Mouse (Mus musculus) lung, embryonic 14.5 days (tissue): Measurements from ENCODE around the gene Gm20388. TPM values are rescaled to one million over a fixed set of nuclear protein-coding genes. Genes with fewer than 3 reads are reported as not detected.

Experiments used
- ATAC-seq: fragments of 200-750 bp; cut with Nextera tagmentation; 2 replicates; pipeline ENCODE4 v1.8.0; 2017; ENCODE audit warnings: mild to moderate bottlenecking, moderate TSS enrichment, moderate library complexity; ENCODE audit not compliant: insufficient read depth
- DNase-seq: peaks from one replicate; pipeline ENCODE4 v3.0.0-alpha.2; 2015
- H3K27ac ChIP-seq: fragments of 300-500 bp; sonication (generic); 2 replicates; pipeline ENCODE4 v1.5.1; 2014; ENCODE audit warnings: low read depth, mild to moderate bottlenecking, moderate library complexity
- H3K27me3 ChIP-seq: fragments of 300-500 bp; sonication (generic); 2 replicates; pipeline ENCODE4 v1.6.1; 2014; ENCODE audit warnings: low read length, control low read depth; ENCODE audit not compliant: insufficient read depth
- H3K36me3 ChIP-seq: fragments of 300-500 bp; sonication (generic); 2 replicates; pipeline ENCODE4 v1.6.1; 2014; ENCODE audit warnings: control low read depth; ENCODE audit not compliant: insufficient read depth
- H3K4me1 ChIP-seq: fragments of 300-500 bp; sonication (generic); 2 replicates; pipeline ENCODE4 v1.6.1; 2014; ENCODE audit warnings: antibody characterized with exemption, control low read depth; ENCODE audit not compliant: insufficient read depth
- H3K4me2 ChIP-seq: fragments of 300-500 bp; sonication (generic); 2 replicates; pipeline ENCODE4 v1.6.1; 2014; ENCODE audit warnings: mild to moderate bottlenecking
- H3K4me3 ChIP-seq: fragments of 300-500 bp; sonication (generic); 2 replicates; pipeline ENCODE4 v1.5.1; 2014; ENCODE audit warnings: low read depth, low read length
- H3K9ac ChIP-seq: fragments of 300-500 bp; sonication (generic); 2 replicates; pipeline ENCODE4 v1.6.1; 2014
- H3K9me3 ChIP-seq: fragments of 300-500 bp; sonication (generic); 2 replicates; pipeline ENCODE4 v1.6.1; 2016; ENCODE audit warnings: low read depth, low read length, control low read depth
- CTCF ChIP-seq: IDR thresholded peaks from 2 replicates; pipeline ENCODE4 v1.5.1; 2016; ENCODE audit warnings: antibody characterized with exemption, low read depth
- WGBS: fragments of 180-500 bp; shearing (Covaris S2); extraction: QIAGEN DNeasy Blood & Tissue Kit; methylation state at CpG from one replicate; pipeline ENCODE4 v1.1.7; 2014; 5-methylcytosine and 5-hydroxymethylcytosine counted together
- polyA plus RNA-seq: library from polyadenylated mRNA; unstranded; fragments of >200 nt; fragmentation: Nextera tagmentation; extraction: Ambion mirVana; gene quantifications from 2 replicates; pipeline ENCODE4 v1.2.1, GENCODE M21; 2014

Gene Gm20388
- polyA plus RNA-seq, 1 experiment from 2014 or later, result not detected

GRCm38 (mm10) chr8:120114315-120114841 lies 203.7 kb downstream of the Gm20388 start:
- no peak for DNase-seq
- no peaks in the 10 kb centered on the region for H3K4me1 ChIP-seq

GRCm38 (mm10) chr8:120116600-120116999 lies 206.0 kb downstream of the Gm20388 start:
- Histone ChIP-seq H3K36me3 (no peaks in the 10 kb centered on the region), H3K9me3 (no peaks in the 10 kb centered on the region), H3K27me3 (peaks cover 34% of the 10 kb centered on the region), H3K27ac (no peak overlapping the region), H3K4me1 (no peaks in the 10 kb centered on the region), H3K4me2 (no peak overlapping the region), H3K9ac (no peak overlapping the region), H3K4me3 (no peak overlapping the region)
- WGBS, result 68% methylated on average over 7 of the region's 7 CpGs
- TF ChIP-seq CTCF, result no peak
- ATAC-seq (no peak), DNase-seq (no peak)

More at GRCm38 (mm10) chr8:120114315-120114841, 203.7 kb downstream of the Gm20388 start:
- Histone ChIP-seq H3K9me3 (no peaks in the 10 kb centered on the region), H3K27ac (no peak overlapping the region), H3K36me3 (no peaks in the 10 kb centered on the region), H3K4me2 (peak overlapping the region; percentile 96), H3K4me3 (peak overlapping the region; percentile 68), H3K27me3 (peaks cover 34% of the 10 kb centered on the region), H3K9ac (peak overlapping the region; percentile 54)
- peak; percentile 65; the same call in 1 of the 2 replicates for ATAC-seq
- 2% methylated on average over 45 of the region's 46 CpGs for WGBS
- no peak for TF ChIP-seq CTCF

- Histone ChIP-seq H3K4me3 (no peak overlapping the region), H3K27ac (no peak overlapping the region), H3K4me2 (no peak overlapping the region), H3K9me3 (no peaks in the 10 kb centered on the region), H3K36me3 (no peaks in the 10 kb centered on the region), H3K4me1 (no peaks in the 10 kb centered on the region), H3K9ac (no peak overlapping the region), H3K27me3 (peaks cover 34% of the 10 kb centered on the region)
- no peak for TF ChIP-seq CTCF
- ATAC-seq, result no peak
- WGBS, result 64% methylated on average over 9 of the region's 9 CpGs
- DNase-seq, result peak; percentile 31
These were observed 207.5 kb downstream of the Gm20388 start for GRCm38 (mm10) chr8:120118162-120118561.

- Histone ChIP-seq H3K27me3 (peaks cover 34% of the 10 kb centered on the region), H3K9ac (no peak overlapping the region), H3K4me3 (no peak overlapping the region), H3K4me1 (no peaks in the 10 kb centered on the region), H3K9me3 (no peaks in the 10 kb centered on the region), H3K36me3 (no peaks in the 10 kb centered on the region), H3K4me2 (no peak overlapping the region), H3K27ac (no peak overlapping the region)
- ATAC-seq (no peak), DNase-seq (no peak)
- WGBS, result 75% methylated on average over 5 of the region's 5 CpGs
- TF ChIP-seq CTCF, result no peak
These were observed 208.2 kb downstream of the Gm20388 start for GRCm38 (mm10) chr8:120118847-120119246.

GRCm38 (mm10) chr8:120119429-120119828 lies 208.8 kb downstream of the Gm20388 start:
- DNase-seq (no peak), ATAC-seq (no peak)
- Histone ChIP-seq H3K36me3 (no peaks in the 10 kb centered on the region), H3K9ac (no peak overlapping the region), H3K4me1 (no peaks in the 10 kb centered on the region; the same call in 1 of the 2 replicates), H3K4me3 (no peak overlapping the region), H3K27ac (no peak overlapping the region), H3K4me2 (no peak overlapping the region), H3K9me3 (no peaks in the 10 kb centered on the region), H3K27me3 (peaks cover 29% of the 10 kb centered on the region)
- TF ChIP-seq CTCF, result no peak
- WGBS, result 60% methylated on average over 3 of the region's 3 CpGs

GRCm38 (mm10) chr8:120119931-120120330 lies 209.3 kb downstream of the Gm20388 start:
- Histone ChIP-seq H3K9me3 (no peaks in the 10 kb centered on the region), H3K4me2 (no peak overlapping the region), H3K4me3 (no peak overlapping the region), H3K27me3 (peaks cover 24% of the 10 kb centered on the region), H3K4me1 (no peaks in the 10 kb centered on the region; the same call in 1 of the 2 replicates), H3K36me3 (no peaks in the 10 kb centered on the region), H3K27ac (no peak overlapping the region), H3K9ac (no peak overlapping the region)
- no peak for ATAC-seq
- no peak for TF ChIP-seq CTCF
- 72% methylated on average over 6 of the region's 6 CpGs for WGBS
- DNase-seq, result no peak

GRCm38 (mm10) chr8:120120951-120121350 lies 210.3 kb downstream of the Gm20388 start:
- no peak for TF ChIP-seq CTCF
- Histone ChIP-seq H3K27me3 (peaks cover 14% of the 10 kb centered on the region), H3K27ac (no peak overlapping the region), H3K4me1 (no peaks in the 10 kb centered on the region; the same call in 1 of the 2 replicates), H3K4me2 (no peak overlapping the region), H3K36me3 (no peaks in the 10 kb centered on the region), H3K4me3 (no peak overlapping the region), H3K9ac (no peak overlapping the region), H3K9me3 (no peaks in the 10 kb centered on the region)
- ATAC-seq (no peak), DNase-seq (no peak)
- WGBS, result 49% methylated on average over 5 of the region's 5 CpGs
